Mouse (Mus musculus) liver, embryonic 14.5 days (tissue): ENCODE results near the gene Actbl2. TPM values are rescaled to one million over a fixed set of nuclear protein-coding genes. Genes with fewer than 3 reads are reported as not detected.

ENCODE experiments used
- ATAC-seq: fragments of 200-750 bp; cut with Nextera tagmentation; 2 replicates; pipeline ENCODE4 v1.8.0; 2017; ENCODE audit warnings: moderate number of reproducible peaks, mild to moderate bottlenecking, moderate library complexity; ENCODE audit not compliant: insufficient read depth
- DNase-seq, 3 experiments: peaks; one replicate each; pipeline ENCODE4 v3.0.0-alpha.2; 2012 to 2013; ENCODE audit warnings: low read depth in 3 of 3, low spot score in 3 of 3
- H3K27ac ChIP-seq: fragments of 300-500 bp; sonication (generic); 2 replicates; pipeline ENCODE4 v1.5.1; 2014; ENCODE audit warnings: moderate library complexity, mild to moderate bottlenecking, control low read depth, inconsistent platforms
- H3K27me3 ChIP-seq: fragments of 300-500 bp; sonication (generic); 2 replicates; pipeline ENCODE4 v1.6.1; 2014; ENCODE audit warnings: mild to moderate bottlenecking, low read length, moderate library complexity; ENCODE audit not compliant: control insufficient read depth, insufficient read depth
- H3K36me3 ChIP-seq: fragments of 300-500 bp; sonication (generic); replicated peaks from 2 replicates; pipeline ENCODE4 v1.6.1; 2014; ENCODE audit warnings: low read depth; ENCODE audit not compliant: control insufficient read depth, insufficient read depth
- H3K4me1 ChIP-seq, 2 experiments: fragments of 200-500 bp in 1 of 2; fragments of 300-500 bp in 1 of 2; sonication (generic) in 1 of 2; replicated peaks; 2 replicates each; pipeline ENCODE4 v1.6.1; 2012 to 2014; ENCODE audit warnings: antibody characterized with exemption in 1 of 2, inconsistent platforms in 1 of 2, low read length in 1 of 2; ENCODE audit not compliant: control insufficient read depth in 2 of 2, insufficient read depth in 2 of 2
- H3K4me2 ChIP-seq: fragments of 300-500 bp; sonication (generic); 2 replicates; pipeline ENCODE4 v1.6.1; 2014; ENCODE audit warnings: low read depth, mild to moderate bottlenecking, control low read depth, moderate library complexity
- H3K4me3 ChIP-seq, 2 experiments: fragments of 200-500 bp in 1 of 2; fragments of 300-500 bp in 1 of 2; sonication (generic) in 1 of 2; 2 replicates each; pipeline ENCODE4 v1.5.1; 2012 to 2014; ENCODE audit warnings: low read depth in 2 of 2, low read length in 2 of 2, mild to moderate bottlenecking in 2 of 2, control low read depth in 1 of 2, inconsistent platforms in 1 of 2, moderate library complexity in 1 of 2; ENCODE audit not compliant: insufficient read depth in 1 of 2
- H3K9ac ChIP-seq: fragments of 300-500 bp; sonication (generic); replicated peaks from 2 replicates; pipeline ENCODE4 v1.6.1; 2014; ENCODE audit warnings: mild to moderate bottlenecking, control low read depth, moderate library complexity
- H3K9me3 ChIP-seq: fragments of 300-500 bp; sonication (generic); 2 replicates; pipeline ENCODE4 v1.6.1; 2016; ENCODE audit warnings: low read length, mixed read lengths; ENCODE audit not compliant: control insufficient read depth
- CTCF ChIP-seq: IDR thresholded peaks from 2 replicates; pipeline ENCODE4 v1.5.1; 2016; ENCODE audit warnings: antibody characterized with exemption, low read depth, control low read depth
- EP300 ChIP-seq: IDR thresholded peaks from 2 replicates; pipeline ENCODE4 v1.6.1; 2016; ENCODE audit warnings: antibody characterized with exemption, low read depth
- WGBS: fragments of 180-500 bp; shearing (Covaris S2); extraction: QIAGEN DNeasy Blood & Tissue Kit; methylation state at CpG from one replicate; pipeline ENCODE4 v1.1.7; 2014; ENCODE audit not compliant: insufficient replicate concordance; 5-methylcytosine and 5-hydroxymethylcytosine counted together
- polyA plus RNA-seq, 2 experiments: library from polyadenylated mRNA; depleted of rRNA in 1 of 2; stranded (reverse) in 1 of 2; unstranded in 1 of 2; fragments of >200 nt; fragmentation: Nextera tagmentation in 1 of 2; extraction: Ambion mirVana in 1 of 2; gene quantifications; 2 replicates each; pipeline versions ENCODE4 v1.2.1 to v1.2.3; 2012 to 2014

Gene Actbl2
- polyA plus RNA-seq, 2 experiments = not detected

DNA sequence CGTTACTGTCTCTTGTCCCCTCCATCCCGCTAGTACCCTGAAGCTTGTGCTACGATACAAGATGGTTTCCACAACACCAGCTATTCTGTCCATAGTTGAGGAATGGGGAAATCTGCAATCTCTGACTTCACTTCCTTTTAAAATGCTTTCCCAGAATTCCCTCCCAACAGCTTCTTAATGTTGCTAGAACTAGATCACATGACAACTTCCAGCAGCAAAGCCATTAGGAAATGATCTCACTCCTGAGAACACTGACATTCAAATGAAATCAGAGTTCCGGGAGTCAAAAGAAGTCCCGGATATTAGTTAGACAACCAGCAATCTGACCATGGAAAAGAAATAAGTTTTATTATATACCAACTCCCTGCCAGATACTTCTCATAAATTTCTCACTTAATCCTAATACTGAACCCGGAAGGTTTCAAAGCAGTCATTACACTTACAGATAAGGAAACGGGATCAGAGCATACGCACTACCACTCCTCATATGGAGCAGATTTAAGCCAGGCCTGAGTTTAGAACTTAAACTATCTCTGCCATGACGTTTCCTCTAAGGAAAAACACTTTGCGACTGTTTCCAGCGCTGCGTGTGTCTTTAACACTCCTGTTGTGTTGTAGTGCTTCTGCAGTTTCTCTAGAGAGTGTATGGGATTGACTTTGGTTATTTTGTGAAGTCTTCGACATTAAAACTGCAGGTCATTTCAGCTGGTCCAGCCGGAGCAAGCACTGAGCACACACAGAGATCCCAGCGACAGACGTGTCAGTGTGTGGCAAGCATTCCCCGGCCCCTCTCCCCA is 36.5 kb downstream of the Actbl2 start:
- peak in 1 of 3 experiments; percentile 2 for DNase-seq
- no peak for ATAC-seq
- H3K4me3 ChIP-seq = no peak overlapping the region
- no peaks in the 10 kb centered on the region for H3K9me3 ChIP-seq
- WGBS = 62% methylated on average over 17 of the region's 17 CpGs
- H3K4me2 ChIP-seq = no peak overlapping the region
- no peaks in the 10 kb centered on the region for H3K36me3 ChIP-seq
- H3K4me1 ChIP-seq = peaks cover 0 to 5% of the 10 kb centered on the region in 2 experiments; a peak in 2 of 4 replicates
- no peak for TF ChIP-seq CTCF
- TF ChIP-seq EP300 = no peak
- no peak overlapping the region for H3K27ac ChIP-seq
- H3K9ac ChIP-seq = no peak overlapping the region
- H3K27me3 ChIP-seq = no peaks in the 10 kb centered on the region

DNA sequence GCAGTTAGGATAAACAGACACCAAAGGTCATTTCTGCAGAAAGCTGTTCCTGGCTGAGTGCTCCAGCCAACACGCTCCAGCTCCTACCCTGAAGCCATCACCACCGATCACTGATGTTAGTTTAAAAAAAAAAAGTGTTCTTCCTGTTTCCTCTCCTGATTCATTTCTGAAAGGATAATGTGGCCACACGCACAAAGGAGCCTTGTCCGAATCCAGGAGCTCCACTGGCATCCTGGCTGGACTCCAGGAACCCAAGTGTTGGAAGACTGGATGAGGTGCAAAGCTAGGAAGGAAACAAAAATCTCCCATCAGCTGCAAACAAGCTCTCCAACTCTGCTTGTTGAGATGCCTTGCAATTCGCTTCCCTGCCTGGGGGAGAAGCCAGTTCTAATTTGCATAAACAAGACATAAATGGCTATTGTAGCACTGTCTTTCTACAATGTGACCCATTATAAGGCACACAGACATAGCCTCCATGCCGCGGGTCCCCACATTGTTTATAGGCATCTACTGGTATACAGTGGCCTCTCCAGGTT is 37.2 kb downstream of the Actbl2 start:
- Histone ChIP-seq H3K4me3 (no peak overlapping the region), H3K9ac (no peak overlapping the region), H3K36me3 (no peaks in the 10 kb centered on the region), H3K4me1 (peaks cover 0 to 5% of the 10 kb centered on the region in 2 experiments; a peak in 2 of 4 replicates), H3K9me3 (no peaks in the 10 kb centered on the region), H3K27ac (no peak overlapping the region), H3K4me2 (no peak overlapping the region), H3K27me3 (no peaks in the 10 kb centered on the region)
- WGBS = 47% methylated on average over 7 of the region's 7 CpGs
- TF ChIP-seq CTCF (no peak), EP300 (no peak)
- DNase-seq = no peak
- no peak for ATAC-seq

- no peak overlapping the region for H3K4me3 ChIP-seq
- 56% methylated on average over 2 of the region's 2 CpGs for WGBS
- DNase-seq = no peak
- H3K4me1 ChIP-seq = peaks cover 0 to 5% of the 10 kb centered on the region in 2 experiments; a peak in 2 of 4 replicates
- H3K27me3 ChIP-seq = no peaks in the 10 kb centered on the region
- no peaks in the 10 kb centered on the region for H3K9me3 ChIP-seq
- H3K4me2 ChIP-seq = no peak overlapping the region
- no peak for ATAC-seq
- no peaks in the 10 kb centered on the region for H3K36me3 ChIP-seq
- H3K27ac ChIP-seq = no peak overlapping the region
- H3K9ac ChIP-seq = no peak overlapping the region
- TF ChIP-seq EP300 (no peak), CTCF (no peak)
Observed at GRCm38 (mm10) chr13:111293478-111293877, 38.7 kb downstream of the Actbl2 start.

DNA sequence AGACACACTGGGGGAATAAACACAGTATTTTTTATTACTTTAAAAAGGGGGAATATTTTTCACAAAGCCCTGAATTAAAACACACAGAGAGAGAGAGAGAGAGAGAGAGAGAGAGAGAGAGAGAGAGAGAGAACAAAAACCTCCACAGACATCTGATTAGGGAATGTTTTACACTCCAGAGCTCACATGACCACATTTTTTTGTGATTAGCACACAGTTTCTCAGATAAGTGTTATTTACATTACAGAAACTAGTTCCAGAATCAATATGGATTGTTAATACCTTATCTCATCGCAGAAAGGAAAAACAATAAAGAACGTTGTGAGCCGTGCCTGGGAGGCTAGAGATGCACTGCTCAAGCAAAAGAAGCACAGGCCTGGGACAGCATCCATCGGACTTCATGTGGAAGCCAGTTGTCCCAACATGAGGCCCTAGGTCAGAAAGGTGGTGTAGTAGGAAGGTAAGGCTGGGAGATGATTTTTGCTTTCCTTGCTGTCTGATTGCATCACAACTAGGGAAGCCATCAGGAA is 40.2 kb downstream of the Actbl2 start:
- no peak overlapping the region for H3K9ac ChIP-seq
- TF ChIP-seq CTCF (no peak), EP300 (no peak)
- 56% methylated on average over 4 of the region's 4 CpGs for WGBS
- no peak for DNase-seq
- H3K9me3 ChIP-seq = no peaks in the 10 kb centered on the region
- no peak overlapping the region for H3K4me2 ChIP-seq
- H3K4me3 ChIP-seq = no peak overlapping the region
- peaks cover 0 to 5% of the 10 kb centered on the region in 2 experiments; a peak in 2 of 4 replicates for H3K4me1 ChIP-seq
- no peak for ATAC-seq
- H3K27ac ChIP-seq = no peak overlapping the region
- H3K36me3 ChIP-seq = no peaks in the 10 kb centered on the region
- no peaks in the 10 kb centered on the region for H3K27me3 ChIP-seq

GRCm38 (mm10) chr13:111296029-111296428 is 41.2 kb downstream of the Actbl2 start:
- Histone ChIP-seq H3K36me3 (no peaks in the 10 kb centered on the region), H3K4me2 (no peak overlapping the region), H3K4me3 (no peak overlapping the region), H3K4me1 (peaks cover 0 to 5% of the 10 kb centered on the region in 2 experiments; a peak in 2 of 4 replicates), H3K9me3 (no peaks in the 10 kb centered on the region), H3K27me3 (no peaks in the 10 kb centered on the region), H3K9ac (no peak overlapping the region), H3K27ac (no peak overlapping the region)
- DNase-seq = no peak
- no peak for TF ChIP-seq CTCF
- TF ChIP-seq EP300 = no peak
- no peak for ATAC-seq
- 33% methylated on average over 5 of the region's 5 CpGs for WGBS
